Mouse (Mus musculus) olfactory bulb, adult 2 months (tissue): ENCODE data around the gene Fut8.

ENCODE experiments used
- CTCF ChIP-seq: fragments of 200-500 bp; IDR thresholded peaks from 2 replicates; pipeline ENCODE4 v1.5.1; 2012; ENCODE audit warnings: low read depth, mild to moderate bottlenecking, low read length, moderate library complexity; ENCODE audit not compliant: insufficient read depth
- POLR2A ChIP-seq: fragments of 200-500 bp; IDR thresholded peaks from 2 replicates; pipeline ENCODE4 v1.6.1; 2012; ENCODE audit warnings: mild to moderate bottlenecking, low read depth, low read length, moderate library complexity; ENCODE audit not compliant: insufficient read depth

DNA sequence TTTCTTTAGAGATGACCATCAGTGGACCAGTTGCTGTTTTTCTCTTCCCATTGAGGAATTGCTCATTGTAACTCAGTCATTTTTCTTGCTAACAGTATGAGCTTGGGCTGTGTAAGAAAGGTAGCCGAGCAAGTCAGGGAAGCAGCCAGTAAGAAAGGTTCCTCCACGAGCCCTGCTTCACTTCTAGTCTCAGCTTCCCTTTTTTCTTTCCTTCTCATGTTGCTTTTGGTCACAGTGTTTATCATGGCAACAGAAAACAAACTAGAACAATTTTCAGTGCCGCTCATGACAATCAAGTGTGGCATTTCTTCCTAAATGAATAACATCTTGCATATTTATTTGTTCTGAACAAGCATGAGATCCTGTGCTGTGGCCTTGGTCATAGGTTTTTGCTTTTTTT, 32.8 kb downstream of the Fut8 start:
- TF ChIP-seq POLR2A = no peak
- TF ChIP-seq CTCF = no peak
